Mouse (Mus musculus) liver, postnatal 0 days (tissue): Measurements from ENCODE around the gene Nkx1-2.

ENCODE experiments used
- CTCF ChIP-seq: sonication (generic); IDR thresholded peaks from 2 replicates; pipeline ENCODE4 v1.5.1; 2016; ENCODE audit warnings: antibody characterized with exemption, low read depth
- EP300 ChIP-seq: IDR thresholded peaks from 2 replicates; pipeline ENCODE4 v1.6.1; 2016; ENCODE audit warnings: antibody characterized with exemption, low read depth, mild to moderate bottlenecking

GRCm38 (mm10) chr7:132619975-132620918, 20.8 kb upstream of the Nkx1-2 start:
- TF ChIP-seq CTCF (0 out of 2 replicates have a peak, but pooled peaks have one; percentile 17), EP300 (peak; percentile 22; the same call in 1 of the 2 replicates)
